Mouse (Mus musculus): ENCODE results near the gene 1810043G02Rik. TPM values are rescaled to one million over a fixed set of nuclear protein-coding genes. Genes with fewer than 3 reads are reported as not detected.
"Not testable (repeated sequence)": the region's sequence is repeated elsewhere in the genome, so short reads cannot be mapped to it uniquely, and the experiment has no call there.

Gene 1810043G02Rik
- polyA plus RNA-seq, 1 experiment from 2014 or later, result 41.0 TPM

DNA sequence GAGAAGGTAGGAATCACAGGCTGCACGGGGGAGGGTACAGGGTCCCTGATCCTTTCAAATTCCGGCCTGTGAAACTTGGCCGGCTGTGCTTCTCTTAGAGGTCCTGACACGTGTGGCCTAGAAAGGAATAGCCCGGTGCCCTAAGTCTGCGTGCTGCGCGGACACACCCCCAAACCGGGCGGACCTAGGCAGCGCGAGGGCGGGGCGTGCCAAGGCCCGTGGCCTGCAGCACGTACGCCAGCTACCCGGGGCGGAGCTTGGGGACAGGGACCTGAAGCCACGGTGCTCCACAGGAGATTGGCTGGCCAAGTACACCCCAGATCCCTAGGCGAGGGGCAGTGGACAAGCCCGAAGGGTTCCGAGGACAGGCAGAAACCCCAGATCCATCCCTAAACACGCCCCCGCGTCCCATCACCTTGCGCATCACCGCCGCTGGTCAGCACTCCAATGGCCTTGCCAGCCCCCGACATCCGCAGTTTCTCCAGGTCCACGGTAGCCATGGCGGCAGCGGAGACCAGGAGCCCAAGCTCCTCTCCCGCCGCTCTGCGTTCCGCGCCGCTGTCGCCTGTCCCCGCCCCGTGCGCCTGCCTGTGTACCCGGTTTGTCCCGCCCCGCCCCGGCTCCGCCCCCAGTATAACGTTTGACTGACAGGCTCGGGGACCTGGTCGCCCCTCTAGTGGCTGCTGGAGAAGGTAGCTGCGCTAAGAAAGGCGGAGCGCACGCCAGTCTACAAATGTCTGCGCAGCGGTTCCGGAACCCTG is 31.0 kb downstream of the 1810043G02Rik start:
- peaks cover 17% of the 10 kb centered on the region for H3K4me1 ChIP-seq (ENCODE audit: control insufficient read depth, insufficient read depth, low read length)
- WGBS, result under 1% methylated on average over 59 of the region's 59 CpGs
- DNase-seq, result peak; percentile 97
- H3K4me3 ChIP-seq (replicated peaks; ENCODE audit: low read depth, low read length), result peak overlapping the region; percentile 82
- peaks cover 5% of the 10 kb centered on the region; the same call in 1 of the 2 replicates for H3K27me3 ChIP-seq (ENCODE audit: control insufficient read depth, insufficient read depth, low read length)
- H3K4me2 ChIP-seq (ENCODE audit: low read length), result peak overlapping the region; percentile 87
- peak; percentile 95 for ATAC-seq (ENCODE audit: low FRiP score, low TSS enrichment)
- no peaks in the 10 kb centered on the region for H3K36me3 ChIP-seq (ENCODE audit: control insufficient read depth, insufficient read depth, low read length)
- H3K9ac ChIP-seq (replicated peaks; ENCODE audit: low read length), result peak overlapping the region; percentile 86
- peak overlapping the region; percentile 95 for H3K27ac ChIP-seq (replicated peaks; ENCODE audit: low read depth, low read length)
- no peaks in the 10 kb centered on the region for H3K9me3 ChIP-seq (ENCODE audit: control insufficient read depth, low read length)

DNA sequence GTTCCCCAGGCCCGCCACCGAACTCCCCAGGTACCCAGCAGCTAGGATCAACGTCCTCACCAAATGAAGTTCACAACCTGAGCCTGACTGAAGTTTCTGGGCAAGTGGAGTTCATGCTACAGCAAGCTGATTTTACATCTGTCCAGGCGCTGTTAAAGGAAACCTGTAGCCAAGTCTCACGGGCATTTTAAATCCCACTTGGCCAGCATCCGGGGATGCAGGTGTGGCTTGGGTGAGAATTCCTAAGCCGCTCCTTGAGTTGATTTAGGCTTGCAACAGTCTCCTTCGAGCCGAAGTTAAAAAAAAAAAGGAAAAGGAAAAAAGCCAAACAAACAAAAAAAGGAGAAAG is 31.6 kb downstream of the 1810043G02Rik start, which contains the start of gene Pfkl:
Gene Pfkl, minus strand, starts transcription at position 139 of the 349 bp plus-strand sequence.
- WGBS, result 0% methylated on average over 9 of the region's 9 CpGs
- H3K9me3 ChIP-seq (ENCODE audit: control insufficient read depth, low read length), result no peaks in the 10 kb centered on the region
- no peak for ATAC-seq (ENCODE audit: low FRiP score, low TSS enrichment)
- H3K27ac ChIP-seq (replicated peaks; ENCODE audit: low read depth, low read length), result peak within 1 kb of the TSS; percentile 95
- no peaks in the 10 kb centered on the region for H3K36me3 ChIP-seq (ENCODE audit: control insufficient read depth, insufficient read depth, low read length)
- H3K4me3 ChIP-seq (replicated peaks; ENCODE audit: low read depth, low read length), result peak within 1 kb of the TSS; percentile 82
- H3K4me2 ChIP-seq (ENCODE audit: low read length), result peak within 1 kb of the TSS; percentile 87
- DNase-seq, result no peak
- H3K4me1 ChIP-seq (ENCODE audit: control insufficient read depth, insufficient read depth, low read length), result peaks cover 17% of the 10 kb centered on the region
- peak within 1 kb of the TSS; percentile 86 for H3K9ac ChIP-seq (replicated peaks; ENCODE audit: low read length)
- H3K27me3 ChIP-seq (ENCODE audit: control insufficient read depth, insufficient read depth, low read length), result peaks cover 5% of the 10 kb centered on the region; the same call in 1 of the 2 replicates

DNA sequence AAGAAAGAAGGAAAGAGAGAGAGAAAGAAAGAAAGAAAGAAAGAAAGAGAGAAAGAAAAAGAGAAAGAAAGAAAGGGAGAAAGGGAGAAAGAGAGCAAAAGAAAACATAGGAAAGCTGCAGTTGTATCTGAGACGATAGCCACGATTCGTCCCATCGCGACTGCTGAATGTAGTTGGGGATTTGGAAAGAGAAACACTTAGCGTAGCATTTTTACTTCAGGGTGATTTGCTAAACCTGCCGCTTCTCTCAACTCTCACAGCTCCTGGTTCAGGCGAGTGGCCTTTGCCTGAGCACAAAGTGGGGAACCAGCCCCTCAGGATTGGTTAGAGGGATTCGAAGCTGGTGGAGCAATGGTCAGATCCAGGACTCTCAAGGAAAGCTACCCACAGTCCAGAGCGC is 32.0 kb downstream of the 1810043G02Rik start:
- Histone ChIP-seq H3K4me2 (ENCODE audit: low read length) (peak overlapping the region; percentile 87), H3K27ac (replicated peaks; ENCODE audit: low read depth, low read length) (no peak overlapping the region), H3K4me3 (replicated peaks; ENCODE audit: low read depth, low read length) (no peak overlapping the region), H3K36me3 (ENCODE audit: control insufficient read depth, insufficient read depth, low read length) (no peaks in the 10 kb centered on the region), H3K4me1 (ENCODE audit: control insufficient read depth, insufficient read depth, low read length) (peaks cover 17% of the 10 kb centered on the region), H3K9ac (replicated peaks; ENCODE audit: low read length) (no peak overlapping the region), H3K9me3 (ENCODE audit: control insufficient read depth, low read length) (no peaks in the 10 kb centered on the region), H3K27me3 (ENCODE audit: control insufficient read depth, insufficient read depth, low read length) (peaks cover 5% of the 10 kb centered on the region; the same call in 1 of the 2 replicates)
- no peak for DNase-seq
- ATAC-seq (ENCODE audit: low FRiP score, low TSS enrichment), result no peak
- 18% methylated on average over 10 of the region's 10 CpGs for WGBS

DNA sequence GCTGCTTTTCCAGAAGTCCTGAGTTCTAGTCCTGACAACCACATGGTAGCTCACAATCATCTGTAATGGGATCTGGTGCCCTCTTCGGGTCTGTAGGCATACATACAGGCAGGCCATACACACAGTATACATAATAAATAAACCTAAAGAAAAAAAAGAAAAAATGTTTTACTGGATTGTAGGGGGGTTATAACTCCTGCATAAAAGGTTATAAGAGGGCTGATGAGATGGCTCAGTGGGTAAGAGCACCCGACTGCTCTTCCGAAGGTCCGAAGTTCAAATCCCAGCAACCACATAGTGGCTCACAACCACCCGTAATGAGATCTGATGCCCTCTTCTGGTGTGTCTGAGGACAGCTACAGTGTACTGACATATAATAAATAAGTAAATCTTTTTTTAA is 32.8 kb downstream of the 1810043G02Rik start:
- 92% methylated on average over 5 of the region's 5 CpGs for WGBS
- not testable (repeated sequence) for H3K27ac ChIP-seq (replicated peaks; ENCODE audit: low read depth, low read length); H3K4me3 ChIP-seq (replicated peaks; ENCODE audit: low read depth, low read length); H3K9me3 ChIP-seq (ENCODE audit: control insufficient read depth, low read length); H3K36me3 ChIP-seq (ENCODE audit: control insufficient read depth, insufficient read depth, low read length); DNase-seq; H3K9ac ChIP-seq (replicated peaks; ENCODE audit: low read length); H3K27me3 ChIP-seq (ENCODE audit: control insufficient read depth, insufficient read depth, low read length); ATAC-seq (ENCODE audit: low FRiP score, low TSS enrichment); H3K4me2 ChIP-seq (ENCODE audit: low read length)
- H3K4me1 ChIP-seq (ENCODE audit: control insufficient read depth, insufficient read depth, low read length), result peaks cover 17% of the 10 kb centered on the region

DNA sequence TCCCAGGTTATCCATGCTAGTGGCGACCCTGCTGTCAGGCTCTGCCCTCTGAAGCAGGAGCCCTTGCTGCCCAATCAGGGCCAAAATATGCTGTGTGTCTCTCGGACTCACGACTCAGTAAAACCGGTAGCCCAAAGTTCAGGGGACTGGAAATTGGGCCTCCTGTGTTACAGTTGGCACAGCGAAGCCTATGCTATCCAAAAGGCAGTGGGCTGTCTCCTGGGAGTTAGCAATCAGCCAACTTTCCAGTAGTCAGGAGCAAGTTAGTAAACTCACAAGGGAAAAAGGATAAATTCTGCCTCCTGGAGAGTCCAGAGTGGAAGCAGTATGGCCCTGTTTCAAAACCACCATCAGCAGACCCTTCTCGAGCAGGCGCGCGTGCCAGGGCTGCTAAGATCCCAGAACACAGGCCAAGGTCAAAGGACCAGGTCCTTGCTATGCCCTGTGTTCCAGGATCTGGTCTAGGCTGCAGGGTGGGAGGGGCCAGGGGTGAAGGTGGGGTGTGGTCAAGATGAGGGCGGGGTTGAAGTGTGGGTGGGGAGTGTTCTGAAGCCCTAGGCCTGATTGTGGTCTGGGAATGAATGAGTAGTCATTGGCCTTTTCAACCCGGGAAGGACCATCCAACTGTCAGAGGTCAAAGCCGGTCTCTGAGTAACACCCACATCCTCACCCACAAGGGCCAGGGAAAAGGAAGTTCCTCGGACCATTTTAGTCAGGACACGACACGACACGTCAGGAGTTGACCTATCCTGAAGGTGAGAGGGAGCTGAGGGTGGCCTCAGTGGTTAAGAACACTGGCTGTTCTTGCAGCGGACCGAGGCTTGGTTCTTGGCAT is 34.6 kb downstream of the 1810043G02Rik start:
- DNase-seq (no peak), ATAC-seq (ENCODE audit: low FRiP score, low TSS enrichment) (no peak)
- Histone ChIP-seq H3K27me3 (ENCODE audit: control insufficient read depth, insufficient read depth, low read length) (peaks cover 5% of the 10 kb centered on the region; the same call in 1 of the 2 replicates), H3K4me1 (ENCODE audit: control insufficient read depth, insufficient read depth, low read length) (peaks cover 11% of the 10 kb centered on the region), H3K9ac (replicated peaks; ENCODE audit: low read length) (no peak overlapping the region), H3K4me3 (replicated peaks; ENCODE audit: low read depth, low read length) (no peak overlapping the region), H3K27ac (replicated peaks; ENCODE audit: low read depth, low read length) (no peak overlapping the region), H3K9me3 (ENCODE audit: control insufficient read depth, low read length) (no peaks in the 10 kb centered on the region), H3K36me3 (ENCODE audit: control insufficient read depth, insufficient read depth, low read length) (no peaks in the 10 kb centered on the region), H3K4me2 (ENCODE audit: low read length) (no peak overlapping the region)
- 92% methylated on average over 18 of the region's 18 CpGs for WGBS

DNA sequence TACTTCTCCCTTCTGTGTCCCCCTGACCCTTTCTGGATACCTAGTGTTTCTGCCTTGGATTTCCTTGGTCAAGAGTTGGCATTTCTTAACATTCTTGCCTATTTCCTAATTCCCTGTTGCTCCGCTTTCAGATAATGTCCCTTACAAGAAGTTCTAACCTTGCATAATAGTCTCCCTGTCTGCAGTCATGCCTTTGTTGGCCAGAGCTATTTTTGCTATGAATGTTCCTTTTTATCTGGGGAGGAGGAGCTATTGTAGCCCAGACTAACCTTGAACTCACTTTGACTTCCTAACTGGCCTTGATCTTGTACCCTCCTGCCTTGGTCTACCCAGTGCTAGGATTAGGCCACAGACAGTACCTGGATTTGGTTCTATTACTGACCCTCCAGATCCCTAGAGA is 37.2 kb downstream of the 1810043G02Rik start:
- no peak overlapping the region for H3K4me2 ChIP-seq (ENCODE audit: low read length)
- H3K4me1 ChIP-seq (ENCODE audit: control insufficient read depth, insufficient read depth, low read length), result no peaks in the 10 kb centered on the region
- WGBS, result 93% methylated on average over 1 of the region's 1 CpGs
- no peaks in the 10 kb centered on the region for H3K9me3 ChIP-seq (ENCODE audit: control insufficient read depth, low read length)
- H3K27me3 ChIP-seq (ENCODE audit: control insufficient read depth, insufficient read depth, low read length), result peaks cover 5% of the 10 kb centered on the region; the same call in 1 of the 2 replicates
- H3K36me3 ChIP-seq (ENCODE audit: control insufficient read depth, insufficient read depth, low read length), result no peaks in the 10 kb centered on the region
- ATAC-seq (ENCODE audit: low FRiP score, low TSS enrichment), result no peak
- no peak for DNase-seq
- no peak overlapping the region for H3K4me3 ChIP-seq (replicated peaks; ENCODE audit: low read depth, low read length)
- no peak overlapping the region for H3K9ac ChIP-seq (replicated peaks; ENCODE audit: low read length)
- H3K27ac ChIP-seq (replicated peaks; ENCODE audit: low read depth, low read length), result no peak overlapping the region

DNA sequence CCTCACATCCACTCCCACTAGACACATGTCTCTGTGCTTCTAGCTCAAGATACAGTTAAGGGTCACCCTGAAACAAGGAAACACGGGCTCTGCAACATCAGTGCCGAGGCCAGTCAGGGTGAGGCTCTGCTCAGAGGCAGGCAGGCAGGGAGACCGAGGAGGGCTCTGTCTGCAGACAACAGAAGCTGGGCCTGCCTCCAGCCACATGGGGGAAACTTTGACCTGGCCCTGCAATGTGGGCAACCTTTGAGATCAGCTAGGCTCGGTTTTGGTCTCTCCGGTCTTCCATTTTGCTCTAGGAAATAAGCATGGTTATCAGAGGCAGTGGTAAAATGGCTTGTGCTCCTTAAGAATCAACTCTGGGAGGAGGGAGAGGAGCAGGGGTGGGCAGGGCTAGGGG is 38.0 kb downstream of the 1810043G02Rik start:
- Histone ChIP-seq H3K4me2 (ENCODE audit: low read length) (no peak overlapping the region), H3K4me3 (replicated peaks; ENCODE audit: low read depth, low read length) (no peak overlapping the region), H3K9me3 (ENCODE audit: control insufficient read depth, low read length) (no peaks in the 10 kb centered on the region), H3K27ac (replicated peaks; ENCODE audit: low read depth, low read length) (no peak overlapping the region), H3K36me3 (ENCODE audit: control insufficient read depth, insufficient read depth, low read length) (no peaks in the 10 kb centered on the region), H3K27me3 (ENCODE audit: control insufficient read depth, insufficient read depth, low read length) (no peaks in the 10 kb centered on the region), H3K4me1 (ENCODE audit: control insufficient read depth, insufficient read depth, low read length) (no peaks in the 10 kb centered on the region), H3K9ac (replicated peaks; ENCODE audit: low read length) (no peak overlapping the region)
- WGBS, result 53% methylated on average over 5 of the region's 5 CpGs
- ATAC-seq (ENCODE audit: low FRiP score, low TSS enrichment), result no peak
- DNase-seq, result no peak

DNA sequence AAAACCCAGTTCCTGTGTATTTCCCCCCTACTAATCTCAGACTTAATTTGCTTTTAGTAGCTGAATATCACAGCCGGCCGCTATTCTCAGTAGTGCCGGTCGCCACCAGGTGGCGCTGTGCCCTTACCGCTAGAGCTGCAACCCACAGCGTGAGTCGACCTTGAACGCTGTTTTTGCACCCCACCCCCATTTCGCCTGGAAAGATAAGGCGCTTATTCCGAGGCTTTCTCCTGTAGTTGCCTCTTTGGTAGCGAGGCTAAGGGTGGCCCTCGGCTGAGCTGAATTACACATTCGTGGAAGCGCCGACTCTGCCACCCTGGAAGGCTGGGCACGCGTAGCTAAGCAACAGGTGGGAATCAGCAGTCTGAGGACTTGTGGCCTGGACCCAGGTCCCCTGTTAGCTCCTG is 40.5 kb downstream of the 1810043G02Rik start:
- DNase-seq (peak; percentile 95), ATAC-seq (ENCODE audit: low FRiP score, low TSS enrichment) (peak; percentile 57; the same call in 1 of the 2 replicates)
- peak overlapping the region; percentile 18; the same call in 1 of the 2 replicates for H3K4me3 ChIP-seq (replicated peaks; ENCODE audit: low read depth, low read length)
- no peaks in the 10 kb centered on the region for H3K27me3 ChIP-seq (ENCODE audit: control insufficient read depth, insufficient read depth, low read length)
- 18% methylated on average over 19 of the region's 19 CpGs for WGBS
- no peaks in the 10 kb centered on the region for H3K4me1 ChIP-seq (ENCODE audit: control insufficient read depth, insufficient read depth, low read length)
- H3K9me3 ChIP-seq (ENCODE audit: control insufficient read depth, low read length), result no peaks in the 10 kb centered on the region
- no peaks in the 10 kb centered on the region for H3K36me3 ChIP-seq (ENCODE audit: control insufficient read depth, insufficient read depth, low read length)
- no peak overlapping the region for H3K27ac ChIP-seq (replicated peaks; ENCODE audit: low read depth, low read length)
- H3K9ac ChIP-seq (replicated peaks; ENCODE audit: low read length), result no peak overlapping the region; the same call in 1 of the 2 replicates
- peak overlapping the region; percentile 50 for H3K4me2 ChIP-seq (ENCODE audit: low read length)
